Mouse (Mus musculus) neural tube, embryonic 11.5 days (tissue): ENCODE results near the gene Eif1b. TPM values are rescaled to one million over a fixed set of nuclear protein-coding genes. Genes with fewer than 3 reads are reported as not detected.

ENCODE experiments used
- ATAC-seq: fragments of 200-750 bp; cut with Nextera tagmentation; 2 replicates; pipeline ENCODE4 v1.8.0; 2017; ENCODE audit warnings: moderate number of reproducible peaks, mild to moderate bottlenecking, moderate TSS enrichment, moderate library complexity; ENCODE audit not compliant: insufficient read depth, low FRiP score, low TSS enrichment
- DNase-seq: peaks from one replicate; pipeline ENCODE4 v3.0.0-alpha.2; 2015; ENCODE audit warnings: low spot score
- H3K27ac ChIP-seq: fragments of 300-500 bp; sonication (generic); 2 replicates; pipeline ENCODE4 v1.5.1; 2014; ENCODE audit warnings: low read depth, mild to moderate bottlenecking, low read length
- H3K27me3 ChIP-seq: fragments of 300-500 bp; sonication (generic); 2 replicates; pipeline ENCODE4 v1.6.1; 2014; ENCODE audit warnings: mild to moderate bottlenecking, low read length, mixed read lengths; ENCODE audit not compliant: control insufficient read depth, insufficient read depth
- H3K36me3 ChIP-seq: fragments of 300-500 bp; sonication (generic); 2 replicates; pipeline ENCODE4 v1.6.1; 2014; ENCODE audit warnings: mild to moderate bottlenecking, low read length, moderate library complexity, mixed read lengths; ENCODE audit not compliant: control insufficient read depth, insufficient read depth
- H3K4me1 ChIP-seq: fragments of 300-500 bp; sonication (generic); 2 replicates; pipeline ENCODE4 v1.6.1; 2014; ENCODE audit warnings: low read length, mixed read lengths; ENCODE audit not compliant: control insufficient read depth, insufficient read depth
- H3K4me2 ChIP-seq: fragments of 300-500 bp; sonication (generic); 2 replicates; pipeline ENCODE4 v1.6.1; 2014; ENCODE audit warnings: low read depth, mild to moderate bottlenecking, moderate library complexity
- H3K4me3 ChIP-seq: fragments of 300-500 bp; sonication (generic); 2 replicates; pipeline ENCODE4 v1.5.1; 2014; ENCODE audit warnings: low read depth, low read length
- H3K9ac ChIP-seq: fragments of 300-500 bp; sonication (generic); 2 replicates; pipeline ENCODE4 v1.6.1; 2014; ENCODE audit warnings: mild to moderate bottlenecking, low read length
- H3K9me3 ChIP-seq: fragments of 300-500 bp; sonication (generic); 2 replicates; pipeline ENCODE4 v1.6.1; 2016; ENCODE audit warnings: low read length; ENCODE audit not compliant: control insufficient read depth
- WGBS: fragments of 180-500 bp; shearing (Covaris S2); extraction: QIAGEN DNeasy Blood & Tissue Kit; methylation state at CpG from one replicate; pipeline ENCODE4 v1.1.7; 2014; 5-methylcytosine and 5-hydroxymethylcytosine counted together
- polyA plus RNA-seq: library from polyadenylated mRNA; unstranded; fragments of >200 nt; fragmentation: Nextera tagmentation; extraction: Ambion mirVana; gene quantifications from 2 replicates; pipeline ENCODE4 v1.2.1, GENCODE M21; 2014

Eif1b gene
- polyA plus RNA-seq, 1 experiment from 2014 or later, result 248 TPM

- H3K4me2 ChIP-seq, result no peak overlapping the region
- H3K4me3 ChIP-seq, result no peak overlapping the region
- H3K27ac ChIP-seq, result no peak overlapping the region
- DNase-seq (no peak), ATAC-seq (no peak)
- no peaks in the 10 kb centered on the region for H3K36me3 ChIP-seq
- H3K27me3 ChIP-seq, result no peaks in the 10 kb centered on the region
- peaks cover 3% of the 10 kb centered on the region; the same call in 1 of the 2 replicates for H3K9me3 ChIP-seq
- 80% methylated on average over 2 of the region's 2 CpGs for WGBS
- H3K9ac ChIP-seq, result no peak overlapping the region
- H3K4me1 ChIP-seq, result no peaks in the 10 kb centered on the region
Measured at GRCm38 (mm10) chr9:120504423-120504822, 12.4 kb downstream of the Eif1b start.

DNA sequence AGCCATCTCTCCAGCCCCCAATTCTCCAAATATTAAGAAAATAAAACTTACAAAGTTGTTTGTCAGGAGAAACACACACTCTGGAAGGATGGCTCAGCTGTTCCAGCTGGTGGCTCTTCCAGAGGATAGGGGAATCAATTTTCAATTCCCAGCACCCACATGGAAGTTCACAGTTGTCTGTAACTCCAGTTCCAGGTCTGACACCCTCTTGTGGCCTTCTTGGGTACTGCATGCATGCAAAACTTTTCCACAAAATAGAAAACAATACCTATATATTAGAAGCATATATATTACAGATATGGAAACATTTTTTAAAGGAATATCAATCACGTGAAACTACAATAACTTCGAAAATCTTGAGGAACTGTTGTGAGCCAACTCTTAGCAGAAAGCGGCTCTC, 19.7 kb downstream of the Eif1b start:
- Histone ChIP-seq H3K27me3 (no peaks in the 10 kb centered on the region), H3K27ac (no peak overlapping the region), H3K4me3 (no peak overlapping the region), H3K9me3 (peaks cover 2% of the 10 kb centered on the region; the same call in 1 of the 2 replicates), H3K36me3 (no peaks in the 10 kb centered on the region), H3K4me2 (no peak overlapping the region), H3K4me1 (no peaks in the 10 kb centered on the region), H3K9ac (no peak overlapping the region)
- WGBS, result 82% methylated on average over 3 of the region's 3 CpGs
- DNase-seq (no peak), ATAC-seq (no peak)

GRCm38 (mm10) chr9:120516720-120517119, 24.7 kb downstream of the Eif1b start:
- H3K4me3 ChIP-seq, result no peak overlapping the region
- no peak overlapping the region for H3K9ac ChIP-seq
- no peak overlapping the region for H3K27ac ChIP-seq
- H3K9me3 ChIP-seq, result no peaks in the 10 kb centered on the region
- no peaks in the 10 kb centered on the region for H3K36me3 ChIP-seq
- H3K4me2 ChIP-seq, result no peak overlapping the region
- no peak for DNase-seq
- WGBS, result 87% methylated on average over 8 of the region's 8 CpGs
- no peaks in the 10 kb centered on the region for H3K4me1 ChIP-seq
- ATAC-seq, result no peak
- no peaks in the 10 kb centered on the region for H3K27me3 ChIP-seq

DNA sequence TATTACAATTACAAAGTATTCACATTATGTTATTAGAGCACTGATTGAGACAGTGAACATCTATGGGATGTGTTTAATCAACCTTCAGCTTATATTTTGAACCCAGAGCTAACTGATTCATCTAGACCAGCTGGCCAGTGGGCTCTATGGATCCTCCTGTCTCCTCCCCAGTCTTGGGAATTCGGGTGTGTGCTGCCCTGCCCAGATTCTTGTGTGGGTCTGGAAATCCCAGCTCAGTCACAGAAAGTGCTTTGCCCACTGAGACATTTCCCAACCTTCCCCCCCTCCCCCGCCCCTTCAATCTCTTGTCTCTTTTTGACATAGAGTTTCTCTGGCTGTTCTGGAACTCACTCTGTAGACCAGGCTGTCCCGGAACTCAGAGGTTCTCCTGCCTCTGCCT, 26.9 kb downstream of the Eif1b start:
- H3K4me3 ChIP-seq, result no peak overlapping the region
- H3K9me3 ChIP-seq, result no peaks in the 10 kb centered on the region
- DNase-seq, result no peak
- no peak for ATAC-seq
- no peak overlapping the region for H3K9ac ChIP-seq
- no peak overlapping the region for H3K27ac ChIP-seq
- no peaks in the 10 kb centered on the region for H3K27me3 ChIP-seq
- 88% methylated on average over 3 of the region's 3 CpGs for WGBS
- H3K4me2 ChIP-seq, result no peak overlapping the region
- no peaks in the 10 kb centered on the region for H3K36me3 ChIP-seq
- no peaks in the 10 kb centered on the region for H3K4me1 ChIP-seq

GRCm38 (mm10) chr9:120519469-120520125, 27.6 kb downstream of the Eif1b start:
- Histone ChIP-seq H3K9me3 (no peaks in the 10 kb centered on the region), H3K4me3 (no peak overlapping the region), H3K27me3 (no peaks in the 10 kb centered on the region), H3K9ac (no peak overlapping the region), H3K4me2 (no peak overlapping the region), H3K4me1 (no peaks in the 10 kb centered on the region), H3K27ac (no peak overlapping the region), H3K36me3 (no peaks in the 10 kb centered on the region)
- ATAC-seq (no peak), DNase-seq (no peak)
- WGBS, result 64% methylated on average over 19 of the region's 19 CpGs

GRCm38 (mm10) chr9:120521161-120521560, 29.1 kb downstream of the Eif1b start:
- H3K27me3 ChIP-seq, result no peaks in the 10 kb centered on the region
- 90% methylated on average over 1 of the region's 1 CpGs for WGBS
- no peak overlapping the region for H3K9ac ChIP-seq
- no peaks in the 10 kb centered on the region for H3K4me1 ChIP-seq
- ATAC-seq (no peak), DNase-seq (no peak)
- H3K27ac ChIP-seq, result no peak overlapping the region
- H3K4me2 ChIP-seq, result no peak overlapping the region
- no peaks in the 10 kb centered on the region for H3K9me3 ChIP-seq
- H3K4me3 ChIP-seq, result no peak overlapping the region
- no peaks in the 10 kb centered on the region for H3K36me3 ChIP-seq

DNA sequence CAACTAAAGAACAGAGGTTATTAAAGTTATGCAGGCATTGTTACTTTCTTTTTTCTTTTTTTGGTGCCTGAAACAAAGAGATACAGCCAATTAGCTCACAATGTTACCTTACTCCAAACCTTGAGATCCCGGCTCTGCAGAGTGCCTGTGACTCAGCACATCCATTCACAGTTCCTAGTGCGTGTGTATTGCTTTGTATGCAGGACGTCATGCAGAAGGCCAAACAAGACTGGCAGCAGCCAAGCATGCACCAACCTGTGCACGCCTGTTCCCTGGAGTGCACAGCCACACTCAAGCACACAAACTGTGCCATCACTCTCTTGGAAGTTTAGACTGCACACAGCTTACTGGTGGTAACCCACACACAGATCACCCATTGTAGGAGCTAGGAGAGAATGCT, 35.2 kb downstream of the Eif1b start:
- DNase-seq (no peak), ATAC-seq (no peak)
- H3K9me3 ChIP-seq, result no peaks in the 10 kb centered on the region
- H3K9ac ChIP-seq, result no peak overlapping the region
- no peaks in the 10 kb centered on the region for H3K27me3 ChIP-seq
- H3K4me1 ChIP-seq, result no peaks in the 10 kb centered on the region
- H3K4me2 ChIP-seq, result no peak overlapping the region
- no peaks in the 10 kb centered on the region for H3K36me3 ChIP-seq
- no peak overlapping the region for H3K27ac ChIP-seq
- no peak overlapping the region for H3K4me3 ChIP-seq
- 74% methylated on average over 4 of the region's 4 CpGs for WGBS

- Histone ChIP-seq H3K9ac (no peak overlapping the region), H3K4me2 (no peak overlapping the region), H3K9me3 (no peaks in the 10 kb centered on the region), H3K27me3 (no peaks in the 10 kb centered on the region), H3K4me1 (no peaks in the 10 kb centered on the region), H3K4me3 (no peak overlapping the region), H3K27ac (no peak overlapping the region), H3K36me3 (no peaks in the 10 kb centered on the region)
- no peak for DNase-seq
- ATAC-seq, result no peak
- 92% methylated on average over 8 of the region's 8 CpGs for WGBS
Measured at GRCm38 (mm10) chr9:120527919-120528318, 35.9 kb downstream of the Eif1b start.

GRCm38 (mm10) chr9:120528815-120529510, 36.9 kb downstream of the Eif1b start:
- H3K4me2 ChIP-seq, result no peak overlapping the region
- H3K9ac ChIP-seq, result no peak overlapping the region
- H3K4me3 ChIP-seq, result no peak overlapping the region
- no peaks in the 10 kb centered on the region for H3K36me3 ChIP-seq
- WGBS, result 87% methylated on average over 17 of the region's 17 CpGs
- no peaks in the 10 kb centered on the region for H3K9me3 ChIP-seq
- H3K4me1 ChIP-seq, result no peaks in the 10 kb centered on the region
- no peak for DNase-seq
- no peak for ATAC-seq
- H3K27ac ChIP-seq, result no peak overlapping the region
- H3K27me3 ChIP-seq, result no peaks in the 10 kb centered on the region
